Mouse (Mus musculus) left cerebral cortex, adult 9 months (tissue): ENCODE data around the gene Nlgn2.

Experiments used
- DNase-seq, 2 experiments: peaks; one replicate each; pipeline ENCODE4 v3.0.0; 2022; ENCODE audit warnings: low spot score in 2 of 2

Nlgn2 gene

GRCm38 (mm10) chr11:69795983-69796435, 41.6 kb downstream of the Nlgn2 start:
- DNase-seq: no peak

DNA sequence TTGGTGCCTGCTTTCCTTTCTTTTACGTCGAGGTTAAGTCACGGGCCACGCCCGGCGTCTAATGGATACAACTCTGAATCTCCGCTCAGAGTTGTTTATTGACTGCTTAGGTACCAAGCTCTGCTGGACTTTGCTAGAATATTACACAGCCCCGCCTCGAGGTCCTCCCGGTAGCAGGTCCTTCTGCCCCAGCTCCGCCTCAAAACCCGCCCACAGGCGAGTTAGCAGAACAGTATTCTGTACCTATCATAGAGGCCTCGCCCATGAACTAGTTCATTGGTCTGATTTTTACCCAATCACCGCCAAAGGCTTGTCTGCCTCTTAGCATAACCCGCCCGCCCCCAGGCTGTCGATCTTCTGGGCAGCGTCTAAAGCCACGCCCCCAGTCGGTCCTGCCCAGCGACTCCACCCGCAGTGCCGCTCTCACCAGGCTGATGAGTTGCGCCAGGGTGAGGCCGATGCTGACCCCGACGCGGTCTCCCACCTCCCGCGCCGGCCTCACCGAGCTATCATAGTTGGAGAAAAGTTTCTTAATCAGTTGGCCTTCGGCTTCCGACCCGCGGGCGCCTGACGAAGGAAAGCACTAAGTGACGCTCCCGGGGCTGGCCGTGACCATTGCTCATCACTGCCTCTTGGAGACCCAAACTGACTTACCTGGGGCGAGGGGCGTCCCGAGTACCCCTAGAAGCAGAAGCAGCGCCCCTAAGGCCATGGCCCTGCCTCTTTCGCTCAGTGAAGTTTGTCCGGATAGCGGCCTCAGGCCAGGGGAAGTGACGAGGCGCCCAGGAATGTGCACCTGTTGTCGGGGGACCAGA, 42.2 kb downstream of the Nlgn2 start, which contains the start of gene Chrnb1:
Gene Chrnb1, minus strand, starts transcription at position 776 of the 815 bp plus-strand sequence.
- DNase-seq: peak; percentile 86 to 92

- no peak for DNase-seq
Observed at GRCm38 (mm10) chr11:69793429-69793828, 44.2 kb downstream of the Nlgn2 start.

- no peak for DNase-seq
Observed at GRCm38 (mm10) chr11:69791420-69791819, 46.2 kb downstream of the Nlgn2 start.

GRCm38 (mm10) chr11:69789431-69789830, 48.2 kb downstream of the Nlgn2 start:
- no peak for DNase-seq

- DNase-seq: no peak
Observed at GRCm38 (mm10) chr11:69787306-69787705, 50.3 kb downstream of the Nlgn2 start.

- DNase-seq: no peak
Observed at GRCm38 (mm10) chr11:69784793-69785272, 52.8 kb downstream of the Nlgn2 start.

DNA sequence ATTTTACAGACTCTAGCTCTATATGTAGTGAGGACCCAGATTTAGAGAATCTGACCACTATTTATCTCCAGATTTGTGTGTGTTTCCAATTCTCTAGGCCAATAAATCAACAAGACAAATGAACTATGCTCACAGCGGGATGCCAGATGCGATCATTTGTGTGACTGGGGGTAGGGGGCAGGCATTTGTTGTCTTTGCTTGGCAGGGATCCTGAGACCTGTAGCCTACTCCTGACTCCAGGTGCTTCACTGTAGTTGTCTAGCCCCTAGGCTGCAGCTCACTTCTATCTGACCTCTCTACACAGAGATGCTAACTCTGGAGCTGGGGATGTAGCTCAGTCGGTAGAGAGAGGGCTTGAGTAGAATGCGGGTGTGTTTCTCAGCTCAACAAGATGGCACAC, 55.8 kb downstream of the Nlgn2 start:
- no peak for DNase-seq

GRCm38 (mm10) chr11:69778985-69779384, 58.6 kb downstream of the Nlgn2 start:
- no peak for DNase-seq

DNA sequence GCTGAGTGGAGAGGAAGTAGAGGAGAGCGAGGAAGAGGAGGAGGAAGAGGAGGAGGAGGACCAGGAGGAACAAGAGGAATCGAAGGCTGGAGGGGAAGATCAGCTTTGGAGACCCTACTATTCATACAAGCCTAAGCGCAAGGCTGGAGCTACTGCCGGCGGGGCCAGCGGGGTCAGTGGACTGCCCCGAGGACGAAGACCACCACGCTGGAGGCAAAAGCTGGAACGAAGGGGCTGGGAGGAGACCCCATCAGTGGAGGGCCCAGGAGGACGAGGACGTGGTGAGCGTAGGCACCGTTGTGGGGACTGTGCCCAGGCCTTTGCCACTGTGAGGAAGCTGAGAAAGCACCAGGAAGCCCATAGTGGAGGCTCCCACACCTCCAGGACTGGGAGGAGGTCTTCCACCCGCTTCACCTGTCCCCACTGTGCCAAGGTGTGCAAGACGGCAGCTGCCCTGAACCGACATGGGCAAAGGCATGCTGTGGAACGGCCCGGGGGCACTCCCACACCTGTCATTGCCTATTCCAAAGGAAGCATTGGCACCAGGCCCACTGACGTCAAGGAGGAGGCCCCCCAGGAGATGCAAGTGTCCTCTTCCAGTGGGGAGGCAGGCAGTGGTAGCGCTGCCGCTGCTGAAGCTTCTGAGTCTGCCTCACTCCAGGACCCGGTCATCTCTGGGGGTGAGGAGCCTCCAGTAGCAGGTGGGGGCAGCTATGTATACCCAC, 59.2 kb downstream of the Nlgn2 start:
- no peak for DNase-seq

- DNase-seq: no peak
Observed at GRCm38 (mm10) chr11:69777504-69778257, 59.9 kb downstream of the Nlgn2 start.

GRCm38 (mm10) chr11:69776488-69776887, 61.1 kb downstream of the Nlgn2 start:
- no peak for DNase-seq

- no peak for DNase-seq
Observed at GRCm38 (mm10) chr11:69775716-69776115, 61.9 kb downstream of the Nlgn2 start.

DNA sequence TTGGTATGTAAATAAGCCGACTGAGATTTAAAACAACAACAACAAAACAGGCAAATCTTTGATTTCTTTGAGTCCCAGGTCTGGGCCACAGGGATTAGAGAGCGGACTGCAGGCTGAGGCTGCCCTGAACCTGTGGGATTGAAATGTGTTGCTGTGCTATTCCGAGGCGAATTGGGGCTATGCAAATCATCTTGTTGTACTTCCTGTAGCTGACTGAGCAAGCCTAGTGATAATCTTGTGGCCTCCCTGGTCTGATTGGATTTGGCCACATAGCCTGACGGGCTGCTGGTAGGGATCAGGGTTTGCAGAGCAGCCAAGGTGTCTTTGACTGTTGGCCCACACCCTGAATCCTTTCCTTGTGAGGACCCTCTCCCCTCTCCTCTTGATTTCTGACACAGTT, 62.6 kb downstream of the Nlgn2 start:
- no peak for DNase-seq
